Mouse (Mus musculus) macrophage (primary cell): Measurements from ENCODE around the gene Naxe. TPM values are rescaled to one million over a fixed set of nuclear protein-coding genes. Genes with fewer than 3 reads are reported as not detected.

ENCODE experiments used
- H3K27ac ChIP-seq: fragments of 350-480 bp; formaldehyde crosslinking; 2 replicates; pipeline ENCODE4 v1.9.0; 2021
- H3K36me3 ChIP-seq: fragments of 350-480 bp; formaldehyde crosslinking; 2 replicates; pipeline ENCODE4 v1.9.0; 2021; ENCODE audit errors: inconsistent target
- H3K4me3 ChIP-seq: fragments of 350-480 bp; formaldehyde crosslinking; 2 replicates; pipeline ENCODE4 v1.9.0; 2021; ENCODE audit errors: inconsistent target
- H3K79me2 ChIP-seq: fragments of 350-480 bp; formaldehyde crosslinking; 2 replicates; pipeline ENCODE4 v1.9.0; 2021; ENCODE audit errors: inconsistent target
- WGBS: methylation state at CpG from one replicate; pipeline ENCODE4 v1.1.7; 2026; ENCODE audit warnings: inconsistent platforms; ENCODE audit not compliant: missing documents; 5-methylcytosine and 5-hydroxymethylcytosine counted together
- polyA plus RNA-seq: library from polyadenylated mRNA; stranded (reverse); fragments of 250-400 nt; gene quantifications from 3 replicates; pipeline ENCODE4 v1.2.4, GENCODE M21; 2018; ENCODE audit warnings: inconsistent platforms

Naxe gene
- polyA plus RNA-seq, 1 experiment from 2014 or later = 99.6 TPM

GRCm38 (mm10) chr3:88027434-88028186 is 30.7 kb downstream of the Naxe start, which contains the start of gene Hapln2:
Hapln2 (minus strand) TSS chr3:88027583.
- no peak within 1 kb of the TSS for H3K27ac ChIP-seq
- H3K4me3 ChIP-seq = no peak within 1 kb of the TSS
- 66% methylated on average over 5 of the region's 5 CpGs for WGBS
- H3K36me3 ChIP-seq = no peaks in the 10 kb centered on the region
- H3K79me2 ChIP-seq = no peaks in the 10 kb centered on the region

GRCm38 (mm10) chr3:88026823-88027222 is 31.5 kb downstream of the Naxe start:
- WGBS = 63% methylated on average over 7 of the region's 7 CpGs
- Histone ChIP-seq H3K36me3 (no peaks in the 10 kb centered on the region), H3K79me2 (no peaks in the 10 kb centered on the region), H3K27ac (no peak overlapping the region), H3K4me3 (no peak overlapping the region)

- H3K79me2 ChIP-seq = no peaks in the 10 kb centered on the region
- WGBS = 3% methylated on average over 72 of the region's 81 CpGs
- no peaks in the 10 kb centered on the region for H3K36me3 ChIP-seq
- H3K4me3 ChIP-seq = no peak overlapping the region
- no peak overlapping the region for H3K27ac ChIP-seq
Observed at GRCm38 (mm10) chr3:88023192-88024074, 34.9 kb downstream of the Naxe start.

- Histone ChIP-seq H3K79me2 (no peaks in the 10 kb centered on the region), H3K36me3 (no peaks in the 10 kb centered on the region), H3K4me3 (no peak overlapping the region), H3K27ac (no peak overlapping the region)
- 3% methylated on average over 54 of the region's 66 CpGs for WGBS
Observed at GRCm38 (mm10) chr3:88022322-88023191, 35.7 kb downstream of the Naxe start.

GRCm38 (mm10) chr3:88010634-88011265 is 47.5 kb downstream of the Naxe start:
- 6% methylated on average over 6 of the region's 6 CpGs for WGBS
- H3K4me3 ChIP-seq = no peak overlapping the region
- H3K36me3 ChIP-seq = no peaks in the 10 kb centered on the region
- no peak overlapping the region for H3K27ac ChIP-seq
- H3K79me2 ChIP-seq = no peaks in the 10 kb centered on the region

Other genes with a start within 250 kb of the Naxe start
- gene Pear1, start 234.2 kb downstream of the Naxe start, polyA plus RNA-seq = 0.07 to 0.30 TPM in 2 of 3 replicates, not detected in the other
- not detected in 3 replicates for gene Sh2d2a, start 211.7 kb downstream of the Naxe start, polyA plus RNA-seq
- gene Prcc, start 172.9 kb downstream of the Naxe start, polyA plus RNA-seq = 21.8 to 30.4 TPM (median 26.0 TPM) in 3 replicates
- gene Hdgf, start 152.2 kb downstream of the Naxe start, polyA plus RNA-seq = 101 to 165 TPM (median 143 TPM) in 3 replicates
- 54.3 to 77.0 TPM (median 59.3 TPM) in 3 replicates for gene Mrpl24, start 139.0 kb downstream of the Naxe start, polyA plus RNA-seq
- gene Isg20l2, start 128.2 kb downstream of the Naxe start, polyA plus RNA-seq = 14.0 to 16.8 TPM (median 14.2 TPM) in 3 replicates
- gene Rrnad1, start 127.8 kb downstream of the Naxe start, polyA plus RNA-seq = 6.4 to 10.6 TPM (median 7.0 TPM) in 3 replicates
- gene Crabp2, start 109.8 kb downstream of the Naxe start, polyA plus RNA-seq = not detected in 3 replicates
- gene Nes, start 87.4 kb downstream of the Naxe start, polyA plus RNA-seq = 0.35 to 2.8 TPM (median 2.5 TPM) in 3 replicates
- gene Bcan, start 58.3 kb downstream of the Naxe start, polyA plus RNA-seq = not detected in 3 replicates
- gene Hapln2, start 30.9 kb downstream of the Naxe start, polyA plus RNA-seq = not detected in 3 replicates
- 6.3 to 30.7 TPM (median 19.6 TPM) in 3 replicates for gene Gpatch4, start 15.4 kb downstream of the Naxe start, polyA plus RNA-seq
- not detected in 3 replicates for gene Ttc24, start 19.8 kb upstream of the Naxe start, polyA plus RNA-seq
- 2.5 to 4.1 TPM (median 3.7 TPM) in 3 replicates for gene Iqgap3, start 23.5 kb upstream of the Naxe start, polyA plus RNA-seq
- gene Mef2d, start 83.9 kb upstream of the Naxe start, polyA plus RNA-seq = 37.8 to 68.1 TPM (median 46.3 TPM) in 3 replicates
- gene Rhbg, start 196.2 kb upstream of the Naxe start, polyA plus RNA-seq = not detected in 3 replicates
- gene Gm38392, start 228.7 kb upstream of the Naxe start, polyA plus RNA-seq = not detected in 3 replicates
- 2.0 to 2.8 TPM (median 2.1 TPM) in 3 replicates for gene Tsacc, start 238.5 kb upstream of the Naxe start, polyA plus RNA-seq
- gene Cct3, start 238.6 kb upstream of the Naxe start, polyA plus RNA-seq = 72.7 to 217 TPM (median 87.3 TPM) in 3 replicates